Mouse (Mus musculus) bone marrow macrophage, adult 2 months (primary cell): Measurements from ENCODE around the gene Nlrp3.

Source experiments
- CTCF ChIP-seq: IDR thresholded peaks from 2 replicates; pipeline ENCODE4 v1.5.1; 2012; ENCODE audit warnings: low read depth, mild to moderate bottlenecking, low read length, moderate library complexity
- POLR2A ChIP-seq: IDR thresholded peaks from 2 replicates; pipeline ENCODE4 v1.6.1; 2012; ENCODE audit warnings: mild to moderate bottlenecking, low read depth, low read length, borderline replicate concordance

GRCm38 (mm10) chr11:59554127-59554526, 12.8 kb downstream of the Nlrp3 start:
- TF ChIP-seq CTCF (no peak), POLR2A (no peak)
